Mouse (Mus musculus) C2C12 (cell line): ENCODE measurements around the gene Plcxd3.

Experiments used
- CEBPB ChIP-seq: IDR thresholded peaks from one replicate; pipeline ENCODE4 v1.6.1; 2011; ENCODE audit warnings: low read depth, mild to moderate bottlenecking, control low read depth, moderate library complexity
- CTCF ChIP-seq: IDR thresholded peaks from one replicate; pipeline ENCODE4 v1.5.1; 2011; ENCODE audit not compliant: control insufficient read depth, insufficient read depth, insufficient read length
- MYOG ChIP-seq: IDR thresholded peaks from one replicate; pipeline ENCODE4 v1.6.1; 2011; ENCODE audit not compliant: control insufficient read depth, insufficient read length; ENCODE audit errors: extremely low read depth

DNA sequence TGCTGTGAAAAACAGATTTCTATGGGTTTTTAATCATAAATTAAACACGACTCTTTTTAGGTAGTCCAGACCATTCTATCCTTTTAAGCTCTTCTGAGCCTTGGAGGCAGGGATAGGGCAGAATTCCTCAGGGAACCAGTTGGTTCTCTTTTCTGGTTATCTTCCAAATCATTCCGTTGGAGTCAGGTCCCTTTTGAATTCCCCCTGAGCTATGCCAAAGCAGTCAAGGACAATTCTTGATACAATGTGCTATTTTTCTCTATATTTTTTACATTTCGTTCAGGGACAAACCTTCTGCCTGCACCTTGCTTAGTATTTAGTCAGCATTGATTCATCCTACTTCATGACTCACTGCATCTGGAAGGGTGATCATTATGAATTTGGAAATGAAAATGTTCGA, 128.5 kb downstream of the Plcxd3 start:
- TF ChIP-seq CTCF (no peak), CEBPB (no peak), MYOG (no peak)
